Mouse (Mus musculus) frontal cortex, postnatal 14 days (tissue): ENCODE results near the gene Crb1.
A peak's percentile ranks its signal among the peaks of the same experiment; 100 is the strongest.
"Not testable (repeated sequence)": the region's sequence is repeated elsewhere in the genome, so short reads cannot be mapped to it uniquely, and the experiment has no call there.

Experiments
- DNase-seq, 2 experiments: peaks; one replicate each; pipeline ENCODE4 v3.0.0; 2022; ENCODE audit warnings: low spot score in 2 of 2

Crb1 gene

DNA sequence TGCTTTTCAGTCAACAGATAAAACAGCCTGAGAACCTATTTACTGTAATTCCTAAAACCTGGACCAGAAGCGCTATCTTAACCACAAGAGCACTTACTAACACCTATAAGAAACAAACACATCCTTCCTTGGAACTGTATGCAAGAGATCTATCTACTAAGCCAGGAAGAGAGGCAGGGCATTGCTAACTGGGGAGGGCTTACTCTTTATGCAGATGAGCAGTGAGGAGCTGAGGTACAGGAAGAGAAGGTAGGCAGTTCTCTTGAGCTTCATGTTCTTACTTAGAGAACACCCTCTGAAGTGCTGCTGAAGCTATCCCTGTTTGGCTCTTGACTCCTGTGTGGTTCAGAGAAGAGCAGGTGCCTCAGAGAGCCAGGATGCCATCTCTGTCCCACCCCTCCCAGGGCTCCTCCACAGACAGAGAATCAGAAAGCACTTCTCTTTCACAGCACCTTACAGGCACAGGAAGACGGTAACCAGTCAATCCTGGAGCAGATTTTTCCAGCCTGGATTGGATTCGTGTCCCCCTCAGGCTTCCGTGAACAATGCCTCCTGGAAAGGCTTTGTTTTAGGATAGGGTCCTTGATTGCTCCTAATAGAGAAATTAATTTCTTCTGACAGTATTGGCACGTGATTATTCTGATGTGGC lies at the start of gene Crb1:
Gene Crb1 (minus strand): TSS at position 463 of the 649 bp plus-strand sequence.
- no peak for DNase-seq

DNA sequence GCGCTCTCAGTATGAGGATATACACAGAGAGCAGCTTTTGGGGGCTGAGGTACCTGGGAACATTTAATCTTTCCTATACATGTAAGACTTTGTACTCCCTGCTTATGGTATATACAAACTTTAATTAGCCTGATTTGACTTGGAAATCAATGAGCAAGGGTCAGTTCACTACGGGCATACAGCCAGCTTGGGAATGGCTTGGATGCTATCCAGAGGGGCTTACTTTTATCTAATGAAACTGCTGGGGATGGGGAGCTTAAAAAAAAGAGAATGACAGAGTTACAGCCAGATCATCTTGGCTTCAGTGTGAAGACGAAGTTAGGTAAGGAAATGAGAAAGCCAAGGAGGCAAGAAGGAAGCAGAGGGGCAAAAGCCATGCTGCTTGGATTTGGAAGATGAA lies 48.1 kb upstream of the Crb1 start:
- DNase-seq: no peak

DNA sequence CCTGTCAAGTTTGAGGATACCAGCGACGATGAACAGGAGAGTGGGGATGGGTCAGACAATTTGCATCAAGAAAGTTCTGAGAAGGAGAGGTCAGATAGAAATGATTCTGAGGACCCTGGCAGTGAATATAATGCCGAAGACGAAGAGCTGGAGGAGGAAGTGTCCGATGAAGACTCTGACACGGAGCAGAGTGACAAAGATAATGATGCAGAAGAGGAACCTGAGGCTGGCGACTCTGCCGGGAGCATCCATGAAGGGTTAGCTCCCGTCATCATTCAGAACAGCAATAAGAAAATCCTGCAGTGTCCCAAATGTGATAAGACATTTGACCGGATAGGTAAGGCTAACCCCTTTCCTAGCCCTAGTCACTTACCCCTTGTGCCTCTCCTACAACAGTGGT lies 47.0 kb upstream of the Crb1 start:
- DNase-seq: no peak

GRCm38 (mm10) chr1:139422941-139423340 lies 46.0 kb upstream of the Crb1 start:
- no peak for DNase-seq

DNA sequence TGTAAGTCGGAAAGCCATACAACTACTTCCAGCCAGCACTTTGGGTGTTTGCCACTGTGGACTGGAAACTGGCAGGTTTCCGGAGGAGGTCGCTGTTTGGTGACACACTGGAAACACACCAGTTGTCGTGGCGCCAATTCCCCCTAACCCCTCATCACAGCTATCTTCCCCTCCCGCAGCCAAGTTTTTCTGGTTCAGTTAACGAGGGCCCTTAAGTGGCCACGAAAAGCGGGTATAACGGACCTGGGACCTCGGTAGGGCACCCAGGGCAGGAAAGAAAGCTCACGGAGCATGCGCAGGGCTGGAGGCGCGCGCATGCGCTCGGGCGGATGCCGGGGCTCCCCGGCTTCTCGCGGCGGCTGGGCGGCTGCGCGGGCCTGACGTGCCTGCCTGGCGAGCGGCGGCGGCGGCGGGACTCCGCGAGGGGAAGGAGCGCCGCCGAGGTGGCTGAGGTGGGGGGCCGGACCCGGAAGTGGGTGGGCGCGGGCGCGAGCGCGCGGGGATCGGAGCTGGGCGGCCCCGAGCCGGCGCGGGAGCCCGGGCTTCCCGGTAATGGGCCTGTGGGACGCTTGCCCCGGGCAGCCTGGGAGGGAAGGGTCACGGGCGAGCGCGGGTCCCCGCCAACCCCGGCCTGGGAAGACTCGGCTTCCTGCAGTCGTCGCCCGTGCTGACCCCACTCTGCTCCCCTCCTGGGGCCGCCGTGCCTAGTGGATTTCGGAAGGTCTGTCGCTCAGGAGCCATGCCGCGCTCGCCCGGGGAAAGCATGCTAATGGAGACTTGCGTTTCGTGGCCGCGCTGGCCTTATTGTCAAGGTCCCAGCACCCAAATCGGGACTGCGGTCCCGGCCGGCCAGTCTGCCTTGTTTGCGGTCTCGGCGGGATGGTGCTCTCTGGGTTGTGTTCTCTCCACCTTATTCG lies 45.2 kb upstream of the Crb1 start, which contains the start of gene Zbtb41:
Gene Zbtb41 (plus strand): TSS at position 414 of the 917 bp plus-strand sequence.
- peak; percentile 79 to 80 for DNase-seq

DNA sequence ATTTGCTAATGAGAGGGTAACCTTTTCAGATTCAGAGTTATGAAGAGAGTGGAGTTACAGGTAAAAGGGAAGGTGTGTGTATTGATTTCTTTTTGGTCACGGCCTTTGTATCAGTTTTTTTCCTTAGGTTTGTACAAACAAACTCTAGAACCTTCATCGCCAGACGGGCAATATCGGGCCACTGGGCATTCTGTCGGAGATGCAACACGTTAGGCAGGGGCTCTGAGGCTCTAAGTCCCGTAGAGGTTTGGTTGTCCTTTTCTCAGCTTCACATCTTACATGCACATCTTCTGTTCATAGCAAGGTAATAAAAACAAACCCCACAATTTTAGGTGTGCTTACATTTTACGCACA lies 44.6 kb upstream of the Crb1 start:
- DNase-seq: no peak

- DNase-seq: no peak
Measured at GRCm38 (mm10) chr1:139413465-139413864, 36.6 kb upstream of the Crb1 start.

DNA sequence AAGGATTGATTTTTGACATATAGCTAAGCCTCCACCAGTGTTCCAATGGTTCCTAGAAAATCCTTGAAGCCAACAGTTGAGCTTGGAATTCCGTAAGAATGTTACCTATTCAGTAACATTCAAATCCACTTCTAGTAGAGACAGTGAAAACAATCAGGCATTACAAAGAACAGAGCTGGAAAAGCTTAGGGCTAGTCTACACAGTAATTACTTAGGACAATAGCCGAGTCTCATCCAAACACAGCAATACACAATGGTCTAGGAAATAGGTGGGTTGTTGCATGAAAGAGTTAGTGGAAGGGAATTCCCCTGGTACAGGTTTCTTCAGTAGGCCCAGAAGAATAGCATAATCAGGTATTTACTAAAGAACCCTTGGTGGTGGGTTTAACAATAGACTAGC lies 35.5 kb upstream of the Crb1 start:
- not testable (repeated sequence) for DNase-seq

GRCm38 (mm10) chr1:139407701-139408100 lies 30.8 kb upstream of the Crb1 start:
- no peak for DNase-seq

- DNase-seq: no peak
Measured at GRCm38 (mm10) chr1:139405766-139406165, 28.9 kb upstream of the Crb1 start.

- no peak for DNase-seq
Measured at GRCm38 (mm10) chr1:139396589-139396988, 19.7 kb upstream of the Crb1 start.

GRCm38 (mm10) chr1:139391747-139392146 lies 14.8 kb upstream of the Crb1 start:
- no peak for DNase-seq

GRCm38 (mm10) chr1:139379621-139379984 lies 2.7 kb upstream of the Crb1 start:
- no peak for DNase-seq

DNA sequence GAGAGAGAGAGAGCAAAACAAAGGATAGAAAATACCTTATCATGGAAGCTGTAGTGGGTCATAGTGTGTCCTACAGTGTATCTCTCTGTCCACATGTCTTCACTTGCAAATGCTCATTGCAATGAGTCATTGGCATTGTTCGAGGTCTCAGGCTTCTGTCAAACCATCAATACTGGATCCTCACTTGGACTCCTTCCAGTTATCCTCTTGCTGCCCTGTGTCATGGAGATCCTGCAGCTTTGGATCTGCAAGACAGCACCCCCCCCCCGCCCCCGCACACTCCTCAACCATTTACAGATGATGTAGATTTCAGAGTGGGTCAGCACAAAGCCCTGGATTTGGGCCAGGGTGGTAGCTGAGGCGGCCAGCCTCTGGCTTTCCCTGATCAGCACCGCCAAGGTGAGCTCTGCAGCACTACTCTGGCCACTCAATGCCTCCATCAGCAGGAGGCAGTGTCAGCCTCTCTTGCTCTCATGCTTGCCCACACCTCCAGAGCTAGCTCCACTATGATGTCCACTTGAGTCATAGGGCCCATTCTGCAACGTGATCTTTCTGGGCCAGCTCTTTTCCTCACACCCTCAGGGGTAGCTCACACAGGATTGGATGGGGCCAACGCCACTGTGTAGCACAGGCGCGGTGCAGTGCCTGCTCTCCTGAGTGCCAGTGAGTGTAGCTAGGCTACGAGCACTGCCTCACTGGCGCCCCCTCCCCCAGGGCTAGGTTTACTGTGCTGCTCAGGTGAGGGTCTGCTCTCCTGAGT lies 2.1 kb upstream of the Crb1 start:
- DNase-seq: no peak

DNA sequence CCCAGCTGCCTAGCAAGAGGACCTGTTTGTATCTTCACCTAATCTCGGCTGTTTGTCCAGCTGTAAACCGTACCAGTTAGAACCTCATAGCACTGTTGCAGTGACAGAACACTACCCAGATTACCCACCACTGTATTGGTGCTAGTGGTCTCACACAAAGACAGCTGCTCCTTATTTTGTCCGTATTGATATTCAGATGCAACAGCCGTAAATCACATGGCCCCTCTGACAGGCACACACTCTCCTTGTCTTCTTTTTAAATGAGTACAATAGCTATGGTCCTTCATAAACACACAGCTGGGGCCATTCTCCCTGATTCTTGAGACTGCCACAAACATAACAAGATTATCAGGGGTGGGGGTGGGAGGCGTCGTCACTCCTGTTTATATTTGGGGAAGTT lies 1.0 kb downstream of the Crb1 start:
- no peak for DNase-seq

GRCm38 (mm10) chr1:139371341-139371740 lies 5.6 kb downstream of the Crb1 start:
- no peak for DNase-seq

DNA sequence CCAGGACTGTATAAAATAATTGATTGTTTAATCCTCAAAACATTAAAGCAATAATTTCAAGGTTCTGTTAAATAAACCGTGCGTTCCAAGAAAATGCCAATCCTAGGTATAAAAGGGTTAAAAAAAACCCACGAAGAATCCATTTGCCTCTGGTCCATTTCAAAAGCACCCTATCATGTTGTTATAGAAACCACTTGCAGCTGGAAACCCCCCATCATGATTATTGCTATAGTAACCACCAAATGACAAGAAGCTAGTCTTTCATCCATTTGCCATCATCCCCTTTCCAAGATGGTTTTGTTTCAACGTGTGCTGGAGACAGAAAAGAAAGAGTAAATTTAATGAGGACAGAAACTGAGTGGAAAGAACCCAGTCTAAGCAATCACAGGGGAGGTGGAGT lies 28.3 kb downstream of the Crb1 start:
- DNase-seq: no peak

DNA sequence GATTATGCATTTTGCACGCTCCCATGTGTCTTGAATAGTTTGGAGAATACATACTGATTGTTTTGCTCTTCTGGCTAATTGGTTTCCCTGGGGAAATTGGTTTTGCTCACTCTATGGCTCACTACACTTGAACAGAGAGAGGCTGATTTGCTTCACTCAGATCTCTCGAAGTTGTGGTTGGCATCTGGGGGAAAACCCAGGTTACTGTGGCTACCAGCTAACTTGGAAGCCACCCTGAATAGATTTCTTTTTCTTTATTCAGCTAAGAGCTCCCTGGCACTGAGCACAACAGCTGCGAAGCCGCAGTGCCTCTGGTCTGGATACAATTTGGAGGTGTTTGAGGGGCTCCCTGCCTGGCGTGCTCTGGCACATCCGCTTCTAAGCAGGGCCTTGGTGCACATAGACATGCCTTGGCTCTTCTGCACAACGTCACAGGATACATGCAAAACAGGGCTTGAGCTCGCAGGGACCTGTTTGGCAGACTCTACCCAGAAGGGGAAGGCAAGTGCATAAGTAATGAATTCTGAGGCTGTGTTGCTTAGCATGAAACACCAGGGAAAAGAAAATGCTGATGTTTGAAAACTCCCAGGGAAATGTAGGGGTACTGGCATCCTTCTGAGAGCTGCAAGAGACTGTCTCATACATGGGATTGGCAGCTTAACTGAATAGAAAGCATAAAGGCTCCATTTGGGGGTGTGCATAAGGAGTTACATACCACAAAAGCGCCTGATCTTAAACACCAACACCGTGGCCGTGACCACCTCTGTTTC lies 30.1 kb downstream of the Crb1 start:
- peak; percentile 20 to 43 for DNase-seq

GRCm38 (mm10) chr1:139346030-139346601 lies 30.8 kb downstream of the Crb1 start:
- no peak for DNase-seq

DNA sequence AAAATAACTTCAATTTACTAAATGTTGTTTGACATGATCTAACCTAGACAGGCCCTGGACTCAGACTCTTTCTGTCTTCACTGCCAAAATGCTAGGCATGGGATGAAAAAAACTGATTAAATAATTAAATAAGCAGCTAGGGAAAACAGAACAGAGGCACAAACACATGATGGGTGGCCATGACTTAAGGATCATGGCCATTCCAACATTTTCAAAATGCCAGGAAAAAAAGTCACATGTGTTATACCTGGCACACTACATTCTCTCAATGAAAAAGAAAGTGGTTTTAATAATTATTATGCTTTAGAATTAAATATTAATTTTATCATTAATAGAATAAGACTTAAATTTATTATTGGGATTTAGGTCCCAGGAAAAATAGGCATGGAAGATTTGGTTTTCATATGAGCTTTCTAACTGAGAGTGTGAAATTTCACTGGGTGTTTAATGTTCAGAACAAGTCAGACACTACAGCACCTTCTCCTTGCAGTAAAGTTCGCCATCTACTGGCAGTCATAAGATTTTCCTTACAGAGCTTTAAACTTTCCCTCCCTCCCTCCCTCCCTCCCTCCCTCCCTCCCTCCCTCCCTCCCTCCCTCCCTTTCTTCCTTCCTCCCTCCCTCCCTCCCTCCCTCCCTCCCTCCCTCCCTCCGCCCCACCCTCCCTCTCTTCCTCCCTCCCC lies 36.6 kb downstream of the Crb1 start:
- no peak for DNase-seq

DNA sequence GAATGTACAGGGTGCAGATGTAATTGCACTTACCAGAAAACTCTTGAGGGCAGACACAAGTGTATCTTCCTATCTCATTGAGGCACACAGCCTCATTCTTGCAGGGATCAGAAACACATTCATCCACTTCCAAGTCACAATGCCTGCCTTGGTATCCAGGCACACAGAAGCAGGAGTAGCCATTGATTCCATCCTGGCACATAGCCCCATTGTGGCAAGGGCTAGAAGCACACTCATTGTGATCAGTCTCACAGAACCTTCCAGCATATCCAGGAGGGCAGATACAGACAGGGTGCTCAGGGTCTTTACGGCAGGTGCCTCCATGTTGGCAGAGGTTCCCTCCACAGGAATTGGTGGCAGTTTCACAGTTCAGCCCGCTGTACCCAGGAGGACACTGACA lies 39.9 kb downstream of the Crb1 start:
- DNase-seq: no peak
